Mouse (Mus musculus): ENCODE results near the gene Traf7.

- peak; percentile 42; the same call in 1 of the 2 replicates for TF ChIP-seq ZC3H11A (IDR thresholded peaks at IDR 0.05; ENCODE audit: borderline replicate concordance, low read depth, low read length)
- TF ChIP-seq CHD2 (IDR thresholded peaks at IDR 0.05; ENCODE audit: low read depth, low read length): no peak
- no peak for TF ChIP-seq MAFK (IDR thresholded peaks at IDR 0.05; ENCODE audit: insufficient read depth, low read depth, low read length)
- no peak for TF ChIP-seq HCFC1 (IDR thresholded peaks at IDR 0.05; ENCODE audit: borderline replicate concordance, insufficient read depth, low read length)
Observed at GRCm38 (mm10) chr17:24494627-24495335, 33.0 kb downstream of the Traf7 start.
